Mouse (Mus musculus): ENCODE results near the gene Pigq. TPM values are rescaled to one million over a fixed set of nuclear protein-coding genes. Genes with fewer than 3 reads are reported as not detected.

The Pigq gene
- total RNA-seq (2021): 100 to 1,000 TPM; 144 to 149 TPM
- long read RNA-seq, transcript Pigq-201 (11 exons, 3,173 nt): major isoform, 59 of 106 reads
- long read RNA-seq, partial matches to known transcripts: 30 of 106 reads
- long read RNA-seq, other reads (novel, unspliced or antisense): 16 of 106 reads

- no peak for DNase-seq (ENCODE audit: low spot score in 2 of 2)
Observed at GRCm38 (mm10) chr17:25944366-25945163, at the start of gene Pigq, which contains the start of gene Nhlrc4. Pigq (minus strand) TSS chr17:25944936. Nhlrc4 (minus strand) TSS chr17:25944961.

DNA sequence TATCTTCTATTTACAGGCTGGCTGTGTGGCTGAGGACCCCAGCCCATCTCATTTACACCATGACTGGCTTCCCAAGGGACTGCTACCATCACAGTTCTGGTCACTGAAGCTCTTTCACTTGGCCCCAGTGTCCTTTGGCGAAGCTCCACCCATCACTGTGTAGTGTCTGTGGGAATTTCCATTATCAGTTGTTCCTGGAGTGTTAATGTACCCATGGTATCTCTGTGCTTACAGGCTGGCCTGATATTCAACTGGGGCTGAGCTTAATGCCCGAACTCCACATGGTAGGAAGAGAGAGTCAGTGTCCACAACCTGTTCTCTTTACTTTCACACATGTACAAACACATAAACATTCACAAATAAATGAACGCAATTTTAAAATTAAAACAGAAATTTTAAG is 48.8 kb upstream of the Pigq start:
- DNase-seq (ENCODE audit: low spot score in 2 of 2): no peak

GRCm38 (mm10) chr17:25992274-25992673 is 47.5 kb upstream of the Pigq start:
- DNase-seq (ENCODE audit: low spot score in 2 of 2): no peak

GRCm38 (mm10) chr17:25990331-25990730 is 45.6 kb upstream of the Pigq start:
- DNase-seq (ENCODE audit: low spot score in 2 of 2): no peak

DNA sequence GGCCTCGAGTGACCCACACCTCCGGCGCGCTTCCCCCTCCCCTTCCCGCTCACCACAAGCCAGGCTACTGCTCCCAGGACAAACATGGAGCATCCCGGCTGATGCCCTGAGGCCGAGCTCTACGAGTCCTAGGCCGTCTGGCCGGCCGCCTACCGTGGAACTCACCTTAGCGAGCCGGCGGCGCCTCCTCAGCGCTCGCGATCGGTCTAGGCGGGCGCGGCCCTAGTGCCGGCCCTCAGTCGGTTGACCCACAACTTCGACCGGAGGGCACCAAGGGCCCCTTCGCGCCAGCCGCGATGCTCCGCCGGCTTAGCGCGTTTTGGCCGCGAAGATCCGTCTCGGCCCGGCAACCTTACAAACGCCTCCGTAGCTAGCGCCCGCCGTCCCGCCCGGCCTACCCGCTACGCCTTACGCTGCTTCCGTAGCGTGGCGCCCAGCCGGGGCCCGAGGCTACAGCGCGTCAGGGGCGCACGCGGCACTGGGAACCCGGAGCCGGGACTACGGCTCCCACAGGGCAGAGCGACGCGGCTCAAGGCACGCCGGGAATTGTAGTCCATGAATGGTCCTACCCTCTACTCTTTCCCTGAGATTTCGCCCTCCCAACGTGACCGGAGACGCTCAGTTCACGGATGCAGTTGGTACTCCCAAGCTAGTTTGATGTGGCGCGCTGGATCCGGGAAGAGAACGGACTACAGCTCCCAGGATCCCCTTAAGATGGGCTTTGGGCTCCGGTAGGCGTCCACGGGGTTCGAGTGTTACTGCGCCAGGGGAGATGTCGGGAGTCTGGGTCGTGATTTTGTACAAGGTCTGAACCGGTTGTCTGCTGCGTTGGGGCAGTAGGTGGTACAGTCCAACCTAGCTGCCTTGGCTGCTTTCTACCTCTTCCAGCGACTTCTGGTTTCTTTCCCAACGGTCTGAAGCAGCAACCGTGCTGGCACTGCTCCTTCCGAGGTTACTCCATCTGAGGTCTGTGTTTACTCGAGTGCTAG is 40.9 kb upstream of the Pigq start, which contains the start of gene Capn15:
Gene Capn15, minus strand, starts transcription at position 491 of the 989 bp plus-strand sequence.
- peak; percentile 93 to 96 for DNase-seq (ENCODE audit: low spot score in 2 of 2)

DNA sequence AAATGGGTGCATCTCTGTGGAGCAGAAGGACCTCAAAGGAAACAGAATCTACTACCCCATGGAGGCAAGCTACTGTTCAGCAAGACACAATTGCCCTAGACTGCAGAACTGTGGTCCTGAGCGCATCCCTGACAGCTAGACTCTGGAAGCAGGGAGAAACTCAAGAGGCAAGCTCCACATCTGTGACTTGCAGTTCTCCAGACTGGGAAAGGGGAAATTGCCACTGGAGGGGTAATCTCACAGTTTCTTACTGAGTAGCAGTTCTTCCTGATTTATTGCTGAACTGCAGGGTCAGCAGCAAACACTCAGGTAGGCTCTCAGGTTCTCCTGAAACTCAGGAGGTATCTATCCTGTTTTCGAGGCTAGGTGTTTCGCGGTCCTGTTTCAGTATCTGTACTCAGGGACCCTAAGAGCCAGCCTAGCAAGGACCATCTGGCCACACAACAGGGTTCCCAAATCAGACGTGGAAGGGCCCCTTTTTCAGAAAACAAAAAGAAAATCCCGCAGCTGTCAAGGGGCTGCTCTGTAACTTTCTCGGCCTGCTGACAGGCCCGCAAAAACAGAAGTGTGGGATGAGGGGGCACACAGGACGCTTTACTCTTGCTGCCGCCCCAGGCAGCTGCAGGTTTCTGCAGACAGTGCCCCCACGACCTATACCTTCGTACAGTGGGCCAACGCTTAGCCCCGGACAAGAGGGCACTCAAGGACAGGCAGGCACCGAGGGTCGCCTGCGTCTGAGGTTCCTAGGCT is 40.0 kb upstream of the Pigq start:
- DNase-seq (ENCODE audit: low spot score in 2 of 2): no peak

GRCm38 (mm10) chr17:25984066-25984465 is 39.3 kb upstream of the Pigq start:
- no peak for DNase-seq (ENCODE audit: low spot score in 2 of 2)

DNA sequence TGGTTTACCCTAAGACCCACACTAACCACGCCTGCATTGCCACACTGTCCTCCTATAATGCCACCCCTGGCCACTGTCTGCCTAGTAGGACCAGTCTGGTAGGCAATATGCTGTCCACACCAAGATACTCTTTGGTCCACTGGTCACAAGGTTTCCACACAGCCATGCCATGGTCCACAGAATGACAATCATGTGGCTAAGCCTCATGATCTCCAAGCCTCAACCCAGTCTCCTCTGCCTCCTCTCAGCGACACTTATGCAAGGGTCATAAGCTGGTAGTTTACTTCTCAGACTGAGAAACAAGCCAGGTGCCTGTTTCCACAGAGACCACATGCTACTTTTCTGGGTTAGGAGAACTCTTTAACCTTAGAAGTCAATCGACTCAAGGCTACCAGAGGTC is 38.2 kb upstream of the Pigq start:
- no peak for DNase-seq (ENCODE audit: low spot score in 2 of 2)

DNA sequence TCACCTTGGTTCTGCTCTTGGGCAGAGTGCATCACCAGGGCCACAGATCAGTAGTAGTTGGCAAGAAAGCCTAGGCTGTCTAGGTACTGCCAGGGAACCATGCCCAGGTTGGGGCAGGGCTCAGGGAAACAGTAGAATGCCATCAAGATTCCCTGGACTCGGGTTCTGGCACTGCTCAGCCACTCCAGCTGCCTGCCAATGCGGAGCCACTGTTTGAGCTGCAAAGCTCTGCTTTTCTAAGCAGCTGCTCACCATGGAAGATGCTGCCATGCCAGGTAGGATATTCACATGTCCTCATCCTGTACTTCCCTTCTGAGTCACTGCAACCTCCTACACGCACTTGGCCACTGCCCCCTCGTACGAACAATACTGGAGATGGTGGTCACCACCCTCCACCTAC is 36.1 kb upstream of the Pigq start:
- DNase-seq (ENCODE audit: low spot score in 2 of 2): no peak

- DNase-seq (ENCODE audit: low spot score in 2 of 2): no peak
Observed at GRCm38 (mm10) chr17:25979829-25980738, 35.3 kb upstream of the Pigq start.

DNA sequence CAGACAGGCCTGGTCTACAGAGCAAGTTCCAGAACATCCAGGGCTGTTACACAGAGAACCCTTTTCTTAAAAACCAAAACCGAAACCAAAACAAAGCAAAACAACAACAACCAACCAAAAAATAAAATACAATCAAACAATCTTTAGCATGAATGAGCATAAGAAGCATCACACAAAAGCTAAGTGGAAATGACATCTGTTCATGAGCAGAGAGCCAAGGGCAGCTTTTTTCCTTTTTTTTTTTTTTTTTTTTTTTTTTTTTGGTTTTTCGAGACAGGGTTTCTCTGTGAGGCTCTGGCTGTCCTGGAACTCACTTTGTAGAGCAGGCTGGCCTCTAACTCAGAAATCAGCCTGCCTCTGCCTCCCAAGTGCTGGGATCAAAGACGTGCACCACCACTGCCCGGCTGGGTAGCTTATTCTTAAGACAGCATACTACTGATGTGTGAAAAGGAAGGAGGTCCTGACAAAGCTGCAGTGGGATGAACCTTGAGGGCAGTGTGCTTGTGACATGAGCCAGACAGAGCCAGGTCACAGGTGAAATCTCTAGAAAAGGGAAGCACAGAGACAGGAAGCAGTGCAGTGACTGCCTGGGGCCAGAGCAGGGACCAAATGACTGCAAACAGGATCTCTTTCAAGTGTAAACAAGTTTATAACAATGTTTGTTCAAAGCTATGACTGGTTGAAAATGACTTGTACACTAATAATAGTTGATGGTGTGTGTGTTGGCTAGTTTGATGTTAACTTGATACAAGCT is 26.4 kb upstream of the Pigq start:
- no peak for DNase-seq (ENCODE audit: low spot score in 2 of 2)

- no peak for DNase-seq (ENCODE audit: low spot score in 2 of 2)
Observed at GRCm38 (mm10) chr17:25970448-25970847, 25.7 kb upstream of the Pigq start.

- no peak for DNase-seq (ENCODE audit: low spot score in 2 of 2)
Observed at GRCm38 (mm10) chr17:25968176-25968575, 23.4 kb upstream of the Pigq start.

DNA sequence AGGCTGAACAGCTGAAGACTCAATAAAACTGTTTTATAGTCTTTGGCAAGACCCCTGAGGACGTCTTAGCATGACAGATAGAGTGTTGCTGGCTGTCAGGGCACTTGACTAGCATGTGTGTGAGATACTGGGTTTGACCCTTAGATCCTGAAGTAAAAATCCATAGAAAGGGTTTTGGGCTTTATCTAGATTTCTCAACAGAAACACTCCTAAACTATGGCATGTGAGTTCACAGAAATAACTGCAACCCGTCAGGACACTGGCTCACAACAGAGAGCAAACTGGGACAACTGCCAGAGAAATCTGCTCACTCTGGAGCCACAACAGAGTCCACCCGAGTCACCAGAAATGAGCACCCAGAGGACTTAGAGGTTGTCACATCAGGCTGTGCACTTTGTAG is 22.9 kb upstream of the Pigq start:
- no peak for DNase-seq (ENCODE audit: low spot score in 2 of 2)

- DNase-seq (ENCODE audit: low spot score in 2 of 2): no peak
Observed at GRCm38 (mm10) chr17:25964271-25964670, 19.5 kb upstream of the Pigq start.

GRCm38 (mm10) chr17:25962413-25962905 is 17.7 kb upstream of the Pigq start:
- no peak for DNase-seq (ENCODE audit: low spot score in 2 of 2)

GRCm38 (mm10) chr17:25961566-25961965 is 16.8 kb upstream of the Pigq start:
- no peak for DNase-seq (ENCODE audit: low spot score in 2 of 2)

- DNase-seq (ENCODE audit: low spot score in 2 of 2): no peak
Observed at GRCm38 (mm10) chr17:25959630-25960467, 15.1 kb upstream of the Pigq start.
